Mouse (Mus musculus) G1E (cell line): ENCODE data around the gene Tbc1d2. TPM values are rescaled to one million over a fixed set of nuclear protein-coding genes. Genes with fewer than 3 reads are reported as not detected.

Experiments
- ATAC-seq: 2 replicates; pipeline ENCODE4 v1.8.0; 2016; ENCODE audit warnings: mild to moderate bottlenecking; ENCODE audit not compliant: insufficient number of reproducible peaks, poor library complexity, low FRiP score, severe bottlenecking; ENCODE audit errors: extremely low read depth
- DNase-seq: peaks from one replicate; pipeline ENCODE4 v3.0.0; 2012; ENCODE audit warnings: low spot score
- H3K27me3 ChIP-seq: 2 replicates; pipeline ENCODE4 v1.6.1; 2012; ENCODE audit warnings: mild to moderate bottlenecking, low read length, inconsistent platforms; ENCODE audit not compliant: insufficient read depth
- H3K36me3 ChIP-seq: replicated peaks from 2 replicates; pipeline ENCODE3; 2012; ENCODE audit warnings: mild to moderate bottlenecking, inconsistent platforms
- H3K4me1 ChIP-seq: 2 replicates; pipeline ENCODE4 v1.6.1; 2012; ENCODE audit warnings: low read depth, low read length, inconsistent platforms, mixed read lengths; ENCODE audit not compliant: insufficient read depth
- H3K4me3 ChIP-seq: 2 replicates; pipeline ENCODE4 v1.5.1; 2012; ENCODE audit warnings: low read depth, mild to moderate bottlenecking, inconsistent platforms, low read length, moderate library complexity, mixed read lengths
- H3K9me3 ChIP-seq: replicated peaks from 2 replicates; pipeline ENCODE4 v1.6.1; 2012; ENCODE audit warnings: inconsistent platforms
- CTCF ChIP-seq: IDR thresholded peaks from 2 replicates; pipeline ENCODE4 v1.5.1; 2012; ENCODE audit warnings: low read depth, low read length, inconsistent platforms, mixed read lengths
- GATA1 ChIP-seq: IDR thresholded peaks from 2 replicates; pipeline ENCODE4 v1.6.1; 2012; ENCODE audit warnings: borderline replicate concordance, low read length, inconsistent platforms, mixed read lengths
- GATA2 ChIP-seq: IDR thresholded peaks from 2 replicates; pipeline ENCODE4 v1.6.1; 2012; ENCODE audit warnings: low read depth, low read length, inconsistent platforms, borderline replicate concordance
- POLR2AphosphoS5 ChIP-seq: IDR thresholded peaks from 2 replicates; pipeline ENCODE4 v1.6.1; 2012; ENCODE audit warnings: low read depth, low read length, inconsistent platforms; ENCODE audit not compliant: insufficient replicate concordance
- TAL1 ChIP-seq: conservative IDR thresholded peaks from 2 replicates; pipeline ENCODE4 v1.6.1; 2012; ENCODE audit warnings: low read depth, low read length, inconsistent platforms, mixed read lengths
- polyA plus RNA-seq: library from polyadenylated mRNA; stranded (reverse); fragments of >175 nt; gene quantifications from 2 replicates; pipeline ENCODE4 v1.2.3, GENCODE M21; 2012
- total RNA-seq, 2 experiments: library from RNA; stranded (forward) in 1 of 2; stranded (reverse) in 1 of 2; fragments of 200-1000 nt in 1 of 2; fragments of >200 nt in 1 of 2; fragmentation: Nextera tagmentation in 1 of 2; gene quantifications; 2 replicates each; pipeline ENCODE4 v1.2.3; 2014 to 2017

Tbc1d2 gene
- total and polyA plus RNA-seq, 3 experiments, result 0.16 TPM; not detected in 2

DNA sequence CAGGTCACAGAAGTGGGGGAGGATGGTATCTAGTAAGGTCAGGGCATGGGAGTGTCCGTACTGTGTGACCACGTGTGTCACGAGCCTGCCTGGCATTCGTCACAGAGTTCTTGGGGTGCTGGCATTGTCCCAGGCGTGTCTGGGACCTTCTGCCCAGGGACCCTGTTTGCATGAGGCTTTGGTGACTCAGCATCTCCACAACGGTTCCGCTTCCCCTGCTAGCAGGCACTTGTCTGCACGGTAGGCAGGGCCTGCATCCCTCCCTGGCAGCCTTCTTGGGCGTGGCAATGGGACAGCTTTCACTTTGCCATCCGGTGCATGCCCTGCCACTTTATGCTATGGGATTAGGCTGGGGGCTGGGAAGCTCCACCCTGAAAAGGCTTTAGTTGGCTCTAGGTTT, 86.2 kb downstream of the Tbc1d2 start:
- peaks cover 93% of the 10 kb centered on the region for H3K36me3 ChIP-seq
- peak; percentile 91 for ATAC-seq
- no peaks in the 10 kb centered on the region for H3K9me3 ChIP-seq
- no peaks in the 10 kb centered on the region for H3K27me3 ChIP-seq
- DNase-seq, result peak; percentile 89
- peak overlapping the region; percentile 64; the same call in 1 of the 2 replicates for H3K4me3 ChIP-seq
- TF ChIP-seq POLR2AphosphoS5, result no peak
- no peak for TF ChIP-seq CTCF
- no peak for TF ChIP-seq GATA1
- no peak for TF ChIP-seq GATA2
- TF ChIP-seq TAL1, result no peak; the same call in 1 of the 2 replicates
- H3K4me1 ChIP-seq, result peaks cover 92% of the 10 kb centered on the region

DNA sequence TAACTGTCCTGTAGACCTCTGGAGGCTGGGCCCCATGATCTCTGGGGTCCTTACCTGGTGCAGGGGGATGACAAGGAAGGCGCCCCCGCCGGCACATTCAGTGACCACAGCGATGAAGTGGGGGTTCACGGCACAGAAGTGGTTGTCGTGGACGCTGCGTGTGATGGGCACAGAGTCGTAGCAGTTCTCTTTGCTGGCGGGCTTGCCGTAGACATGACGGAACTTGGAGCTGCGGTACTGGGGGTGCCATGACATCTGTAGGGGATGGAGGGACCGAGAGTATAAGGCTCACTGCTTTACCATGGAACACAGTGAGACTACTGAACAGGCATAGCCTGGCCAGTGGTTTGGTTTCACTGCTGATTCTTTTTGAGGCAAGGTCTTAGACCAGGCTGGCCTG, 87.2 kb downstream of the Tbc1d2 start:
- peaks cover 92% of the 10 kb centered on the region for H3K4me1 ChIP-seq
- no peak for TF ChIP-seq GATA1
- TF ChIP-seq GATA2, result no peak
- TF ChIP-seq TAL1, result no peak
- TF ChIP-seq POLR2AphosphoS5, result no peak
- no peak for TF ChIP-seq CTCF

DNA sequence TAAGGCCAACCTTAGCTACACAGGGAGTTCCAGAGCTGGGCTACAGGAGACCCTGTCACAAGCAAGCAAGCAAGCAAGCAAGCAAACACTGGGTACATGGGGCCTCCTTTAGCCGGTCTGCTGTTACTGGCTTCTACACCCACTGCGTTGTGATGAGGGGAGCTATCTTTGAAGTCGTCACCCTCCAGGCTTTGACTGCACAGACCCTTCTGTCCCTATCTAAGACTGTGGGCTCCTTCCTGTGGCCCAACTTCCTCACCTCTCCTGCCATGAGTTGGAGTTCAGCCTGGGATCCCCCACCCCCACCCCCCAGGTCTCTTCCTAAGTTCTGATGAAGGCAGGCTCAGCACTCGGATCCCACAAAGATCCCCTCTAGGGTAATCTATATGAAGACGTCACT, 88.0 kb downstream of the Tbc1d2 start:
- TF ChIP-seq GATA1, result no peak
- no peak for TF ChIP-seq TAL1
- no peak for TF ChIP-seq CTCF
- no peak for TF ChIP-seq POLR2AphosphoS5
- TF ChIP-seq GATA2, result no peak
- H3K4me1 ChIP-seq, result peaks cover 94% of the 10 kb centered on the region
- DNase-seq, result no peak

More for the DNA sequence above, 87.2 kb downstream of the Tbc1d2 start:
- DNase-seq, result no peak
- no peak for ATAC-seq
- peaks cover 91% of the 10 kb centered on the region for H3K36me3 ChIP-seq
- no peak overlapping the region; the same call in 1 of the 2 replicates for H3K4me3 ChIP-seq
- H3K9me3 ChIP-seq, result no peaks in the 10 kb centered on the region
- H3K27me3 ChIP-seq, result no peaks in the 10 kb centered on the region

DNA sequence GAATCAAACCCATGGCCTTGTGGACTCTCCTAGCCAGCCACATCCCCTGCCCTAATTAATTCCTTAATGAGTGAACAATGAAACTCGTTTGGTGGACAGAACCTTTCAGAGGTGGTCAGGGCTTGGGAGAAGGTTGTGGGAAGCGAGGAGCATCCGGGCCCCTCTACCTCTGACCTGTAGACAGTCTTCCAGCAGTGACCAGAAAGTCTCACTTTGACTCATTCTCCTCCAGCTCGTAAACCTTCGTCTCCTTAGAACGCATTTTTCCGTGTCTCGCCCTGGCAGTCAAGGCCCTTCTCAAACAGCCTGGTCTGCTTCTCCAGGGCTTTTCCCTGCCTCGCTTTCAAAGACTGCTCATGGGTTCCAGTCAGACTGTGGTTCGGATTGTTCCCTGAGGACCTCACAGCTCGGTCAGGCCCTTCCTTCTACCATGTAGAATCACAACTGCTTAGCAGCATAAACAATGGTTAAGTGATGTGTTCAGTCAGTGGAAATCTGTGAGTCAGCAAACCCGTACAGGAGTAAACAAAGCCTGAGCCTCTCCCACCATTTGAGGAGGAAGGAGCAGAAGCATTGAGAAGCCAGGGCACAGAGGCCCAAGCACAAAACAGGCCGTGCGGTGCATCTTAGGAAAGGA, 89.8 kb downstream of the Tbc1d2 start:
- ATAC-seq (no peak), DNase-seq (no peak)
- H3K36me3 ChIP-seq, result peaks cover 95% of the 10 kb centered on the region
- TF ChIP-seq TAL1, result no peak
- TF ChIP-seq POLR2AphosphoS5, result no peak
- TF ChIP-seq GATA2, result no peak
- no peak for TF ChIP-seq CTCF
- TF ChIP-seq GATA1, result no peak
- no peaks in the 10 kb centered on the region for H3K9me3 ChIP-seq
- no peak overlapping the region for H3K4me3 ChIP-seq
- peaks cover 94% of the 10 kb centered on the region for H3K4me1 ChIP-seq
- no peaks in the 10 kb centered on the region for H3K27me3 ChIP-seq

More for the DNA sequence above, 88.0 kb downstream of the Tbc1d2 start:
- H3K27me3 ChIP-seq, result no peaks in the 10 kb centered on the region
- H3K36me3 ChIP-seq, result peaks cover 94% of the 10 kb centered on the region
- H3K4me3 ChIP-seq, result no peak overlapping the region
- ATAC-seq, result no peak
- H3K9me3 ChIP-seq, result no peaks in the 10 kb centered on the region

DNA sequence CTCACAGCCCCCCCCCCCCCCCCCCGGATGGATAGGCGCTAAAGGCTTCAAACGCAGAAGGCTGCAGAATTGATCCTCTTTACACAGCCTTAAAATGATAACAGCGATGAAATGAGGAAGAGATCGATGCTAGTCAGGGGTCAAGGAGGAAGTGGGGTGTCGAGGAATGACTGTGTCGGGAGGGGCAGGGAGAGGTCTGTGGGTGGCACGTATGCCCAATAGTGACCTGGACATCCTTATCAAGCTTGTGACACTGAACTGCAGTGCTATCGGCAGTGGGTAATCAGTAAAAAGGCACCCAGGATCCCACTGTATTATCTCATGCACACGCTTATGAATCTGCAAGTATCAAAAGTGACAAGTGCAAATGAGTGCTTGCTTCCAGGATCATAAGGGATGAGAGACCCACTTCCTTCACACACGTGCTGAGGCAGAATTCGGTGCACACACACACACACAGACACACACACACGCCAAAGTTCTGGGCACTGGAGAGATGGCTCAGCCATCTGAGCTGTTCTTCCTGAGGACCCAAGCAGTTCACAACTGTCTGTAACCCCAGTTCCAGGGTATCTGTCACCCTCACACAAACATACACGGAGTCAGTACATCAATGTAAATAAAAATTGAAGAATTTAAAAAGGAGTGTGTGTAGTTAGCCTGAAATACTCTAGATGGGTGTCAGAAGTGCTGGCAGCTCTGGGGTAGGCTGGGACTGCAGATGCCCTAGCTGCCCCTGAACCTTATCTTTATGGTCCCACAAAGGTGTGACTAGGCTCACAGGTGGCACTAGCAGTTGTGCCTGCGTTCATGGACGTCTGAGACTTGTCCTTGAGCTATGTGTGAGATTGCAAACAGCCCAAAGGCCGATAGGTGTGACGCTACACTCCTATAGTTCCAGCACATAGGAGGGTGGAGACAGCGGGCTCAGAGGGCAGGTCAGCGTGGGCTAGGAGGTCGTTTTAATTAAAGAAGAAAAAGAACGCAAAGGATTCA, 91.0 kb downstream of the Tbc1d2 start:
- TF ChIP-seq TAL1 (peak; percentile 36; the same call in 1 of the 2 replicates), GATA1 (no peak)
- H3K4me1 ChIP-seq, result peaks cover 94% of the 10 kb centered on the region
- no peaks in the 10 kb centered on the region for H3K9me3 ChIP-seq
- H3K27me3 ChIP-seq, result no peaks in the 10 kb centered on the region
- H3K36me3 ChIP-seq, result peaks cover 95% of the 10 kb centered on the region
- peak; percentile 53 for DNase-seq
- H3K4me3 ChIP-seq, result peak overlapping the region; percentile 56; the same call in 1 of the 2 replicates
- peak; percentile 82 for ATAC-seq

DNA sequence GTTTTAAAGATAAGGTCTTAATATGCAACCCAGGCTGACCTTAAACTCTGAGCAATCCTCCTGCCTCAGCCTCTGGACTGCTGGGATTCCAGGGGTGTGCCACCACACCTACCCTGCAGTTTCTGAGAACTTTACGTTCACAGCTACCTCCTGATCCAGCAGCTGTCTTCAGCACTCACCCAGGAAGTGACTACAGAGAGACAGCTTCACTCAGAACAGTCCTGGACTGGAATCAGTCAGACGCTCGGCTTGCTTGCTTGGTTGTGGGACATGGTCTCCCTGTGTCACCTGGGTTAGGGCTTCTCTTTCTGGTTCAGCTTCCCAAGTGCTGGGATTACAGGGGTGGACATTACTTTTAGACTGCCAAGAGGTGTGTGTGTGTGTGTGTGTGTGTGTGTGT, 93.1 kb downstream of the Tbc1d2 start:
- ATAC-seq (no peak), DNase-seq (no peak)
- TF ChIP-seq TAL1 (no peak), CTCF (no peak), GATA2 (no peak)
- no peak overlapping the region; the same call in 1 of the 2 replicates for H3K4me3 ChIP-seq
- peaks cover 89% of the 10 kb centered on the region for H3K4me1 ChIP-seq
- no peaks in the 10 kb centered on the region for H3K27me3 ChIP-seq
- peaks cover 91% of the 10 kb centered on the region for H3K36me3 ChIP-seq
- H3K9me3 ChIP-seq, result no peaks in the 10 kb centered on the region
